Mouse (Mus musculus): ENCODE data around the gene Ntm. TPM values are rescaled to one million over a fixed set of nuclear protein-coding genes. Genes with fewer than 3 reads are reported as not detected.

Gene Ntm
- polyA plus RNA-seq, 1 experiment from 2014 or later = 160 TPM

- ATAC-seq (ENCODE audit: low FRiP score, low TSS enrichment) (no peak), DNase-seq (no peak)
- Histone ChIP-seq H3K27me3 (ENCODE audit: control insufficient read depth, insufficient read depth, low read length) (no peaks in the 10 kb centered on the region), H3K36me3 (ENCODE audit: control insufficient read depth, insufficient read depth, low read length) (no peaks in the 10 kb centered on the region), H3K9ac (replicated peaks; ENCODE audit: low read length) (no peak overlapping the region), H3K4me2 (ENCODE audit: low read length) (no peak overlapping the region), H3K9me3 (ENCODE audit: control insufficient read depth, low read length) (no peaks in the 10 kb centered on the region), H3K27ac (replicated peaks; ENCODE audit: low read depth, low read length) (no peak overlapping the region), H3K4me3 (replicated peaks; ENCODE audit: low read depth, low read length) (no peak overlapping the region), H3K4me1 (ENCODE audit: control insufficient read depth, insufficient read depth, low read length) (no peaks in the 10 kb centered on the region)
- WGBS = 67% methylated on average over 2 of the region's 2 CpGs
These were observed 246.1 kb downstream of the Ntm start for GRCm38 (mm10) chr9:29716795-29717194.

- no peaks in the 10 kb centered on the region for H3K36me3 ChIP-seq (ENCODE audit: control insufficient read depth, insufficient read depth, low read length)
- H3K9me3 ChIP-seq (ENCODE audit: control insufficient read depth, low read length) = no peaks in the 10 kb centered on the region
- H3K4me1 ChIP-seq (ENCODE audit: control insufficient read depth, insufficient read depth, low read length) = peaks cover 8% of the 10 kb centered on the region; the same call in 1 of the 2 replicates
- DNase-seq (no peak), ATAC-seq (ENCODE audit: low FRiP score, low TSS enrichment) (no peak)
- no peak overlapping the region for H3K27ac ChIP-seq (replicated peaks; ENCODE audit: low read depth, low read length)
- WGBS = 82% methylated on average over 4 of the region's 4 CpGs
- no peak overlapping the region for H3K9ac ChIP-seq (replicated peaks; ENCODE audit: low read length)
- no peaks in the 10 kb centered on the region for H3K27me3 ChIP-seq (ENCODE audit: control insufficient read depth, insufficient read depth, low read length)
- no peak overlapping the region for H3K4me2 ChIP-seq (ENCODE audit: low read length)
- H3K4me3 ChIP-seq (replicated peaks; ENCODE audit: low read depth, low read length) = no peak overlapping the region
These were observed 264.7 kb downstream of the Ntm start for GRCm38 (mm10) chr9:29698276-29698675.

DNA sequence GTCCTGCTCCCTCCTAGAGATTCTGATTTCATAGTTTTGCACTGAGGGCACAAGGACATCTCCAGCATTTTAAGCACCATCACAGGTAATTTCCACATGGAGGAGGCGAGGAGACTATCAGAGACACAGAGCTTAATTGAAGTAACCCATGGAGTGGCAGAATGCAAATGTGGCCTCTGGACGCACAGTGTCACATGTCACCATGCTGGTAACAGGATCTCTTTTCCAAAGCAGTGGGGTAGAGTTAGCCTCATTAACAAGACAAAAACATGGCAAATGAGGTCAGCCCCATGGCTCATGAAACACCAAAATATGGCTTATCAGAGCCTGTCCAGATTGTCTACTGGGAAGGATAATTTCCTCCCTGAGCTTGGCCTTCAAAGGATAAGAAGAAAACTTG, 268.8 kb downstream of the Ntm start:
- no peak overlapping the region for H3K4me2 ChIP-seq (ENCODE audit: low read length)
- DNase-seq (peak; percentile 33), ATAC-seq (ENCODE audit: low FRiP score, low TSS enrichment) (no peak; the same call in 1 of the 2 replicates)
- no peak overlapping the region for H3K9ac ChIP-seq (replicated peaks; ENCODE audit: low read length)
- no peaks in the 10 kb centered on the region for H3K27me3 ChIP-seq (ENCODE audit: control insufficient read depth, insufficient read depth, low read length)
- H3K4me1 ChIP-seq (ENCODE audit: control insufficient read depth, insufficient read depth, low read length) = peaks cover 17% of the 10 kb centered on the region
- no peaks in the 10 kb centered on the region for H3K9me3 ChIP-seq (ENCODE audit: control insufficient read depth, low read length)
- H3K27ac ChIP-seq (replicated peaks; ENCODE audit: low read depth, low read length) = no peak overlapping the region
- no peaks in the 10 kb centered on the region for H3K36me3 ChIP-seq (ENCODE audit: control insufficient read depth, insufficient read depth, low read length)
- no peak overlapping the region for H3K4me3 ChIP-seq (replicated peaks; ENCODE audit: low read depth, low read length)
- WGBS = 14% methylated on average over 2 of the region's 2 CpGs

GRCm38 (mm10) chr9:29691186-29691855, 271.6 kb downstream of the Ntm start:
- Histone ChIP-seq H3K9me3 (ENCODE audit: control insufficient read depth, low read length) (no peaks in the 10 kb centered on the region), H3K27ac (replicated peaks; ENCODE audit: low read depth, low read length) (0 out of 2 replicates have a peak overlapping the region, but pooled peaks have one; percentile 32), H3K9ac (replicated peaks; ENCODE audit: low read length) (no peak overlapping the region), H3K36me3 (ENCODE audit: control insufficient read depth, insufficient read depth, low read length) (no peaks in the 10 kb centered on the region), H3K4me2 (ENCODE audit: low read length) (no peak overlapping the region), H3K4me3 (replicated peaks; ENCODE audit: low read depth, low read length) (no peak overlapping the region), H3K4me1 (ENCODE audit: control insufficient read depth, insufficient read depth, low read length) (peaks cover 17% of the 10 kb centered on the region), H3K27me3 (ENCODE audit: control insufficient read depth, insufficient read depth, low read length) (no peaks in the 10 kb centered on the region)
- ATAC-seq (ENCODE audit: low FRiP score, low TSS enrichment) (no peak), DNase-seq (peak; percentile 52)
- WGBS = 61% methylated on average over 5 of the region's 5 CpGs

DNA sequence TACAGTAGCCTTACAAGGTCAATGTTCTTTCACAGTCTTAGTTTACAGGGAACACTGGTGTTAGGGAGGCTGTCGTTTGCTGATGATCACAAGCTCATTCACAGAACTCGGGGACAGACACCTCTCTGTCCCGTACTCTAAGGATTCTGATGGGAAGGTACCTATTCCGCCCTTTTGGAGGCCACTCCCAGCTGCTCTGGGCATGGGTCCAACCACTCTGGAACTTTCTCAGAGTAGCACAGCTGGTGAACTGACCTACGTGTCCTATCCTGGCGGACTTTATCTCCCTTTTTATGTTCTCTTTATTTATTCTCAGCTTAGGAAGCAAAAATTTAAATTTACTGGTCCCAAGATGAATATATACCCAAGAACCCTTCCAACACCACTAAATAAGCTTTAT, 280.7 kb downstream of the Ntm start:
- Histone ChIP-seq H3K4me2 (ENCODE audit: low read length) (no peak overlapping the region), H3K9me3 (ENCODE audit: control insufficient read depth, low read length) (no peaks in the 10 kb centered on the region), H3K36me3 (ENCODE audit: control insufficient read depth, insufficient read depth, low read length) (no peaks in the 10 kb centered on the region), H3K9ac (replicated peaks; ENCODE audit: low read length) (no peak overlapping the region), H3K4me3 (replicated peaks; ENCODE audit: low read depth, low read length) (no peak overlapping the region), H3K4me1 (ENCODE audit: control insufficient read depth, insufficient read depth, low read length) (peaks cover 7% of the 10 kb centered on the region; the same call in 1 of the 2 replicates), H3K27ac (replicated peaks; ENCODE audit: low read depth, low read length) (no peak overlapping the region), H3K27me3 (ENCODE audit: control insufficient read depth, insufficient read depth, low read length) (no peaks in the 10 kb centered on the region)
- ATAC-seq (ENCODE audit: low FRiP score, low TSS enrichment) (no peak), DNase-seq (no peak)
- WGBS = 74% methylated on average over 6 of the region's 6 CpGs

DNA sequence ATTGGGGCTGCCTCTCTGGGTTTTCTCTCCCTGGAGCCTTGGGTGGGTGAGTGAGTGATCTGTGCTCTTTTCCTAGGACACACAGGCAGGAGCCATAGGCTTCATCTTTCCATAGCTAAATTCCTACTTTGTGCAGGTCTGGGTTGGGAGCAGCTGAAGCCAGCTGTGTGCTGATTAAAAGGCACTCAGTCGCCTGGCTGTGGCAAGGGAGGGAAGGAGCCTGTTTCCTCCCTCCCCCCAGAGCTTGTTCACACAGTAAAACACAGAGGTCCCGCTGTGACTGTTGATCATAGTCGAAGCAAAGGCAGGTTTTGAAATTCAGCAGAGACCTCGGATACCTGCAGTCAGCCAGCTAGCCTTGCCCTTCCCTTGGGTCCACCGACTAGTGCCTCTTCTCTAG, 282.3 kb downstream of the Ntm start:
- ATAC-seq (ENCODE audit: low FRiP score, low TSS enrichment) (no peak), DNase-seq (no peak)
- H3K9me3 ChIP-seq (ENCODE audit: control insufficient read depth, low read length) = no peaks in the 10 kb centered on the region
- no peaks in the 10 kb centered on the region for H3K36me3 ChIP-seq (ENCODE audit: control insufficient read depth, insufficient read depth, low read length)
- H3K4me1 ChIP-seq (ENCODE audit: control insufficient read depth, insufficient read depth, low read length) = peaks cover 7% of the 10 kb centered on the region; the same call in 1 of the 2 replicates
- no peak overlapping the region for H3K4me3 ChIP-seq (replicated peaks; ENCODE audit: low read depth, low read length)
- H3K27ac ChIP-seq (replicated peaks; ENCODE audit: low read depth, low read length) = no peak overlapping the region
- H3K9ac ChIP-seq (replicated peaks; ENCODE audit: low read length) = no peak overlapping the region
- 16% methylated on average over 5 of the region's 5 CpGs for WGBS
- no peak overlapping the region for H3K4me2 ChIP-seq (ENCODE audit: low read length)
- H3K27me3 ChIP-seq (ENCODE audit: control insufficient read depth, insufficient read depth, low read length) = no peaks in the 10 kb centered on the region

DNA sequence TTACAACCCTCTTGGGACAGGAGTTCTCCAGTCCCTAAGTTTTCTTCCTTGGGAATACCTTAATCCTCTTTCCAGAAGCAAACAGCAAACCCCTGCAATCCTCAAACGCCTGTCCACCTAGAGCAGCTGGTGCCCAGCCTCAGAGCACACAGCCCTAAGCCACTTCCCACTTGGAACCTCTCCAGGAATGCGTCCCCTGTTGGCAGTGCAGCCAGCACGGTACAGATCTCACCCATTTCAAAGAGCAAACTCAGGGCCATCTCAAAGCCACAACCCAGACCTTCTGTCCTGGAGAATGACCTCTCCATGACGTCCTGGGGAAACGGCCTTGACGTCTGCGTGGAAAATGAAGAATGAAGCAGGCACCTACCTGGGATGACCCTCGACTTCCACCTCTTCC, 289.0 kb downstream of the Ntm start:
- no peak for DNase-seq

DNA sequence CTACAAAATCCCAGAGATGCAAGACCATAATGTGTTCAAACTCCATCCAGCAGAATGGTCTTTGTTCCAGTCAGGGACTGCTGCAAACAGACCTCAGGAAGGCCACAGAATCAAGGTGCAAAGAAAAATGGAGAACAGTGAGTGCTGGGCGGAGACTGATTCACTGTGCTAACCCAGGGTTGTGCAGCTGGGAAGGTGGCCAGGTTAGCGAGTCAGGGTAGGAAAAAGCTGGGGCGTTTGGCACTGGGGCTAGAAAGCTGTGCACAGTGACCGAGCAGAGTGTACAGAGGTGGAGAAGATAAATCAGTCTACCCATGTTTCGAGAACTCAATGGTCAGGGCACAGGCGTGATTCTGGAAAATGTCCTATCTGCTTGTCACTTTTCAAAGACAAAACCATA, 291.1 kb downstream of the Ntm start:
- no peak for DNase-seq
- Histone ChIP-seq H3K27ac (replicated peaks; ENCODE audit: low read depth, low read length) (no peak overlapping the region), H3K27me3 (ENCODE audit: control insufficient read depth, insufficient read depth, low read length) (no peaks in the 10 kb centered on the region), H3K9me3 (ENCODE audit: control insufficient read depth, low read length) (no peaks in the 10 kb centered on the region), H3K4me1 (ENCODE audit: control insufficient read depth, insufficient read depth, low read length) (no peaks in the 10 kb centered on the region), H3K4me3 (replicated peaks; ENCODE audit: low read depth, low read length) (no peak overlapping the region), H3K36me3 (ENCODE audit: control insufficient read depth, insufficient read depth, low read length) (no peaks in the 10 kb centered on the region), H3K9ac (replicated peaks; ENCODE audit: low read length) (no peak overlapping the region), H3K4me2 (ENCODE audit: low read length) (no peak overlapping the region)
- ATAC-seq (ENCODE audit: low FRiP score, low TSS enrichment) = no peak
- 87% methylated on average over 6 of the region's 6 CpGs for WGBS

More for the DNA sequence above, 289.0 kb downstream of the Ntm start:
- H3K36me3 ChIP-seq (ENCODE audit: control insufficient read depth, insufficient read depth, low read length) = no peaks in the 10 kb centered on the region
- H3K4me2 ChIP-seq (ENCODE audit: low read length) = no peak overlapping the region
- no peak overlapping the region for H3K27ac ChIP-seq (replicated peaks; ENCODE audit: low read depth, low read length)
- H3K4me1 ChIP-seq (ENCODE audit: control insufficient read depth, insufficient read depth, low read length) = no peaks in the 10 kb centered on the region
- no peaks in the 10 kb centered on the region for H3K9me3 ChIP-seq (ENCODE audit: control insufficient read depth, low read length)
- no peak for ATAC-seq (ENCODE audit: low FRiP score, low TSS enrichment)
- no peak overlapping the region for H3K9ac ChIP-seq (replicated peaks; ENCODE audit: low read length)
- no peaks in the 10 kb centered on the region for H3K27me3 ChIP-seq (ENCODE audit: control insufficient read depth, insufficient read depth, low read length)
- WGBS = 58% methylated on average over 8 of the region's 8 CpGs
- no peak overlapping the region for H3K4me3 ChIP-seq (replicated peaks; ENCODE audit: low read depth, low read length)

GRCm38 (mm10) chr9:29663286-29663685, 299.7 kb downstream of the Ntm start:
- Histone ChIP-seq H3K9me3 (ENCODE audit: control insufficient read depth, low read length) (no peaks in the 10 kb centered on the region), H3K4me3 (replicated peaks; ENCODE audit: low read depth, low read length) (no peak overlapping the region), H3K27me3 (ENCODE audit: control insufficient read depth, insufficient read depth, low read length) (no peaks in the 10 kb centered on the region), H3K4me1 (ENCODE audit: control insufficient read depth, insufficient read depth, low read length) (peaks cover 16% of the 10 kb centered on the region; the same call in 1 of the 2 replicates), H3K4me2 (ENCODE audit: low read length) (no peak overlapping the region), H3K9ac (replicated peaks; ENCODE audit: low read length) (no peak overlapping the region), H3K27ac (replicated peaks; ENCODE audit: low read depth, low read length) (no peak overlapping the region), H3K36me3 (ENCODE audit: control insufficient read depth, insufficient read depth, low read length) (no peaks in the 10 kb centered on the region)
- ATAC-seq (ENCODE audit: low FRiP score, low TSS enrichment) = no peak
- no peak for DNase-seq
- WGBS = 76% methylated on average over 7 of the region's 7 CpGs

Data from midbrain, embryonic 14.5 days (tissue).